Mouse (Mus musculus) lung, postnatal 0 days (tissue): Measurements from ENCODE around the gene Krtap16-1.

ENCODE experiments used
- CTCF ChIP-seq: IDR thresholded peaks from 2 replicates; pipeline ENCODE4 v1.5.1; 2016; ENCODE audit warnings: antibody characterized with exemption, mild to moderate bottlenecking
- EP300 ChIP-seq: IDR thresholded peaks from 2 replicates; pipeline ENCODE4 v1.6.1; 2016; ENCODE audit warnings: antibody characterized with exemption, mild to moderate bottlenecking, control low read depth

DNA sequence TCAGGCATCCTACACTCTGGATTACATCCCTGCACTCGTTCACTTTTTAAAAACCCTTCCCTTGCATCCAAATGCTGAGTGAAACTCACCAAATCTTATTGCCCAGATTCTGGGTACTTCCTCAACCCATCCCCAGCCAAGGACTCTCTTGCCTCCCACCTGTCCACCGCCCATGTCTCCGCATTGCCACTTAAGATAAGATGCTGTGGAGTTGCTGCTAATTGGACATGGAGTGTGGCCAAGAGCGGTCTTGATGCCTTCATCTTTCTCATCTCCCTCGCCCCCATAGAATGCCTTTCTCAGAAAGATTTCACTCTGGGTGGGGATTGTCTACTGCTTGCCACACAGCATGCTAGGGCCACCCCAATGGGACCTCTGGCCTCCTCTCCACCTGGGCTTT, 21.9 kb upstream of the Krtap16-1 start:
- no peak for TF ChIP-seq CTCF
- no peak for TF ChIP-seq EP300
